Mouse (Mus musculus) cortical plate, adult 2 months (tissue): ENCODE measurements around the gene Mfsd6l.

Source experiments
- CTCF ChIP-seq: fragments of 200-500 bp; IDR thresholded peaks from 2 replicates; pipeline ENCODE4 v1.5.1; 2011; ENCODE audit warnings: mild to moderate bottlenecking, control low read depth, low read length; ENCODE audit not compliant: insufficient read depth; ENCODE audit errors: extremely low read depth
- POLR2A ChIP-seq: fragments of 200-500 bp; IDR thresholded peaks from 2 replicates; pipeline ENCODE4 v1.6.1; 2011; ENCODE audit warnings: mild to moderate bottlenecking, low read length, control low read depth; ENCODE audit not compliant: insufficient read depth; ENCODE audit errors: extremely low read depth

DNA sequence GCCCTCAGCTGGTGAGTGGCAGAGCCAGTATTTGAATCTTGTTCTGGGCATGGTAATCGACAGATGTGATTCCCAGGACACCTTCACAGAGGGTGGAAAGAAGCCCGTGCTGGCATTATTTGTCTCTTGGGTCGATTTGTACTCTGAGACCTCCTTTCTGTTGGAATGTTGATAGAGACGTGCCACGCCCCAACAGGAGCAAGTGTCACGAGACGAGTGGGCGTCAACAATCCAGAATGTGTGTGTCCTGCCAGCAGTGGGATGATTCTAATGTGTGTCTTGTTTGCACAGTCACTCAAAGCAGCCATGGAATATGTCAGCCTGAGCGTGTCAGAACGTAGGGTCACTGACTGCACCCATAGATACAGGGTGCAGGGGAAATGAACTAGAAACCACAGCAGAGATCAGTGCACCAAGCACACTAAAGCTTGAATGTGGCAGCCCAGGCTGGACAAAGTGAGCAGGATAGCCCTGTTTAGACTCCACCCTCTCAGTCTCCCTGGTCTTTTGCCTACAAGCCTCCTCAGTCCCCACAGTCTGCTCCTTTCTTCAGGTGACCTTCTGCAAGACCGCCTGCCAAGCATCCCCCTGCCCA, 23.9 kb upstream of the Mfsd6l start:
- TF ChIP-seq CTCF (no peak), POLR2A (no peak)
